Mouse (Mus musculus) embryonic facial prominence, embryonic 11.5 days (tissue): ENCODE measurements around the gene Snx25. TPM values are rescaled to one million over a fixed set of nuclear protein-coding genes. Genes with fewer than 3 reads are reported as not detected.
"Not testable (repeated sequence)": the region's sequence is repeated elsewhere in the genome, so short reads cannot be mapped to it uniquely, and the experiment has no call there.

Source experiments
- ATAC-seq: fragments of 200-750 bp; cut with Nextera tagmentation; replicated peaks from 2 replicates; pipeline ENCODE4 v1.8.0; 2017; ENCODE audit warnings: low read depth; ENCODE audit not compliant: insufficient number of reproducible peaks, low FRiP score, low TSS enrichment
- DNase-seq: peaks from one replicate; pipeline ENCODE4 v3.0.0-alpha.2; 2015; ENCODE audit warnings: low spot score
- H3K27ac ChIP-seq: fragments of 300-500 bp; sonication (generic); replicated peaks from 2 replicates; pipeline ENCODE4 v1.5.1; 2014; ENCODE audit warnings: mild to moderate bottlenecking, low read depth, low read length, control low read depth
- H3K27me3 ChIP-seq: fragments of 300-500 bp; sonication (generic); 2 replicates; pipeline ENCODE4 v1.6.1; 2014; ENCODE audit warnings: mild to moderate bottlenecking, low read length, moderate library complexity, mixed read lengths; ENCODE audit not compliant: control insufficient read depth, insufficient read depth
- H3K36me3 ChIP-seq: fragments of 300-500 bp; sonication (generic); replicated peaks from 2 replicates; pipeline ENCODE4 v1.6.1; 2014; ENCODE audit warnings: low read depth, mild to moderate bottlenecking, low read length, moderate library complexity, mixed read lengths; ENCODE audit not compliant: control insufficient read depth, insufficient read depth
- H3K4me1 ChIP-seq: fragments of 300-500 bp; sonication (generic); 2 replicates; pipeline ENCODE4 v1.6.1; 2014; ENCODE audit warnings: low read length, mixed read lengths; ENCODE audit not compliant: control insufficient read depth, insufficient read depth
- H3K4me2 ChIP-seq: fragments of 300-500 bp; sonication (generic); 2 replicates; pipeline ENCODE4 v1.6.1; 2014; ENCODE audit warnings: low read depth, mild to moderate bottlenecking, control low read depth, low read length, moderate library complexity
- H3K4me3 ChIP-seq: fragments of 300-500 bp; sonication (generic); 2 replicates; pipeline ENCODE4 v1.5.1; 2014; ENCODE audit warnings: low read depth, low read length, control low read depth
- H3K9ac ChIP-seq: fragments of 300-500 bp; sonication (generic); replicated peaks from 2 replicates; pipeline ENCODE4 v1.6.1; 2014; ENCODE audit warnings: mild to moderate bottlenecking, control low read depth, low read length
- H3K9me3 ChIP-seq: fragments of 300-500 bp; sonication (generic); replicated peaks from 2 replicates; pipeline ENCODE4 v1.6.1; 2016; ENCODE audit warnings: mild to moderate bottlenecking, low read length, inconsistent platforms, mixed read lengths; ENCODE audit not compliant: control insufficient read depth
- WGBS: fragments of 180-500 bp; shearing (Covaris S2); extraction: QIAGEN DNeasy Blood & Tissue Kit; methylation state at CpG from one replicate; pipeline ENCODE4 v1.1.7; 2014; 5-methylcytosine and 5-hydroxymethylcytosine counted together
- polyA plus RNA-seq: library from polyadenylated mRNA; unstranded; fragments of >200 nt; fragmentation: Nextera tagmentation; extraction: Ambion mirVana; gene quantifications from 2 replicates; pipeline ENCODE4 v1.2.1, GENCODE M21; 2014

Snx25 gene
- polyA plus RNA-seq, 1 experiment from 2014 or later: 7.4 TPM

GRCm38 (mm10) chr8:46122498-46122897 is 29.5 kb downstream of the Snx25 start:
- DNase-seq (no peak), ATAC-seq (no peak)
- 92% methylated on average over 2 of the region's 2 CpGs for WGBS
- H3K4me2 ChIP-seq: no peak overlapping the region
- H3K9ac ChIP-seq: no peak overlapping the region
- no peaks in the 10 kb centered on the region for H3K36me3 ChIP-seq
- H3K9me3 ChIP-seq: no peaks in the 10 kb centered on the region
- H3K27ac ChIP-seq: no peak overlapping the region
- H3K4me1 ChIP-seq: no peaks in the 10 kb centered on the region
- no peak overlapping the region for H3K4me3 ChIP-seq
- no peaks in the 10 kb centered on the region for H3K27me3 ChIP-seq

GRCm38 (mm10) chr8:46119176-46119575 is 32.8 kb downstream of the Snx25 start:
- Histone ChIP-seq H3K9me3 (no peaks in the 10 kb centered on the region), H3K4me1 (no peaks in the 10 kb centered on the region), H3K27ac (no peak overlapping the region), H3K4me2 (no peak overlapping the region), H3K27me3 (no peaks in the 10 kb centered on the region), H3K9ac (no peak overlapping the region), H3K4me3 (no peak overlapping the region), H3K36me3 (no peaks in the 10 kb centered on the region)
- 92% methylated on average over 3 of the region's 3 CpGs for WGBS
- ATAC-seq (no peak), DNase-seq (no peak)

- no peak overlapping the region for H3K4me3 ChIP-seq
- ATAC-seq: no peak
- H3K9ac ChIP-seq: no peak overlapping the region
- H3K4me1 ChIP-seq: no peaks in the 10 kb centered on the region
- WGBS: 88% methylated on average over 3 of the region's 3 CpGs
- H3K36me3 ChIP-seq: no peaks in the 10 kb centered on the region
- H3K27me3 ChIP-seq: no peaks in the 10 kb centered on the region
- no peak overlapping the region for H3K27ac ChIP-seq
- no peak for DNase-seq
- H3K9me3 ChIP-seq: no peaks in the 10 kb centered on the region
- H3K4me2 ChIP-seq: no peak overlapping the region
Observed at GRCm38 (mm10) chr8:46117172-46117571, 34.8 kb downstream of the Snx25 start.

GRCm38 (mm10) chr8:46113421-46114170 is 38.4 kb downstream of the Snx25 start:
- H3K27ac ChIP-seq, H3K9ac ChIP-seq, H3K4me1 ChIP-seq, H3K4me2 ChIP-seq, H3K9me3 ChIP-seq, DNase-seq, H3K36me3 ChIP-seq, H3K27me3 ChIP-seq, ATAC-seq, H3K4me3 ChIP-seq: not testable (repeated sequence)

- no peak for DNase-seq
- Histone ChIP-seq H3K9me3 (no peaks in the 10 kb centered on the region), H3K4me2 (no peak overlapping the region), H3K4me3 (no peak overlapping the region), H3K9ac (no peak overlapping the region), H3K4me1 (no peaks in the 10 kb centered on the region), H3K27me3 (no peaks in the 10 kb centered on the region), H3K36me3 (no peaks in the 10 kb centered on the region), H3K27ac (no peak overlapping the region)
- ATAC-seq: no peak
Observed at GRCm38 (mm10) chr8:46107690-46108089, 44.3 kb downstream of the Snx25 start.

- H3K27me3 ChIP-seq: no peaks in the 10 kb centered on the region
Observed at GRCm38 (mm10) chr8:46103434-46103833, 48.5 kb downstream of the Snx25 start.

GRCm38 (mm10) chr8:46092667-46093360 is 59.1 kb downstream of the Snx25 start:
- Histone ChIP-seq H3K27me3 (no peaks in the 10 kb centered on the region), H3K4me2 (no peak overlapping the region), H3K27ac (no peak overlapping the region), H3K4me3 (no peak overlapping the region), H3K9ac (no peak overlapping the region), H3K36me3 (no peaks in the 10 kb centered on the region), H3K4me1 (no peaks in the 10 kb centered on the region), H3K9me3 (no peaks in the 10 kb centered on the region)
- DNase-seq (no peak), ATAC-seq (no peak)
- WGBS: 81% methylated on average over 6 of the region's 6 CpGs

More at GRCm38 (mm10) chr8:46103434-46103833, 48.5 kb downstream of the Snx25 start:
- H3K27ac ChIP-seq: no peak overlapping the region
- no peak overlapping the region for H3K9ac ChIP-seq
- no peak for ATAC-seq
- no peak for DNase-seq
- H3K4me1 ChIP-seq: no peaks in the 10 kb centered on the region
- WGBS: 98% methylated on average over 11 of the region's 11 CpGs
- H3K4me3 ChIP-seq: no peak overlapping the region
- no peaks in the 10 kb centered on the region for H3K9me3 ChIP-seq
- no peaks in the 10 kb centered on the region for H3K36me3 ChIP-seq
- no peak overlapping the region for H3K4me2 ChIP-seq

GRCm38 (mm10) chr8:46083141-46083540 is 68.8 kb downstream of the Snx25 start:
- 84% methylated on average over 5 of the region's 5 CpGs for WGBS
- ATAC-seq: no peak

More at GRCm38 (mm10) chr8:46083141-46083540, 68.8 kb downstream of the Snx25 start:
- Histone ChIP-seq H3K36me3 (no peaks in the 10 kb centered on the region), H3K4me2 (no peak overlapping the region), H3K4me3 (no peak overlapping the region), H3K27me3 (no peaks in the 10 kb centered on the region), H3K9me3 (no peaks in the 10 kb centered on the region), H3K9ac (no peak overlapping the region), H3K27ac (no peak overlapping the region), H3K4me1 (no peaks in the 10 kb centered on the region)
- DNase-seq: no peak
